Mouse (Mus musculus) myocyte (in vitro differentiated cells): Measurements from ENCODE around the gene D6Wsu163e. TPM values are rescaled to one million over a fixed set of nuclear protein-coding genes. Genes with fewer than 3 reads are reported as not detected.

Source experiments
- H3K27me3 ChIP-seq: one replicate; pipeline ENCODE4 v1.6.1; 2011; ENCODE audit not compliant: control insufficient read depth, insufficient read depth, insufficient read length
- H3K36me3 ChIP-seq: one replicate; pipeline ENCODE4 v1.6.1; 2011; ENCODE audit not compliant: control insufficient read depth, insufficient read depth
- H3K4me2 ChIP-seq: one replicate; pipeline ENCODE4 v1.6.1; 2011; ENCODE audit warnings: low read depth, control low read depth
- H3K4me3 ChIP-seq: one replicate; pipeline ENCODE4 v1.5.1; 2011; ENCODE audit warnings: mild to moderate bottlenecking, control low read depth, moderate library complexity
- H3K79me2 ChIP-seq: one replicate; pipeline ENCODE4 v1.6.1; 2011; ENCODE audit not compliant: control insufficient read depth, insufficient read depth
- H3ac ChIP-seq: one replicate; pipeline ENCODE4 v1.6.1; 2011; ENCODE audit not compliant: control insufficient read depth, insufficient read length
- CEBPB ChIP-seq: IDR thresholded peaks from 2 replicates; pipeline ENCODE4 v1.6.1; 2011; ENCODE audit warnings: mild to moderate bottlenecking, moderate library complexity; ENCODE audit not compliant: poor library complexity, insufficient read depth, severe bottlenecking
- E2F4 ChIP-seq: IDR thresholded peaks from one replicate; pipeline ENCODE4 v1.6.1; 2011; ENCODE audit warnings: mild to moderate bottlenecking, control low read depth, moderate library complexity; ENCODE audit not compliant: insufficient read depth
- MAX ChIP-seq: IDR thresholded peaks from one replicate; pipeline ENCODE4 v1.6.1; 2011; ENCODE audit warnings: low read depth, mild to moderate bottlenecking, control low read depth
- MYOD1 ChIP-seq, 3 experiments: IDR thresholded peaks; one replicate each; pipeline ENCODE4 v1.6.1; 2011; ENCODE audit warnings: control low read depth in 2 of 3, low read depth in 2 of 3, mild to moderate bottlenecking in 2 of 3, moderate library complexity in 1 of 3; ENCODE audit not compliant: insufficient read length in 2 of 3, control insufficient read depth in 1 of 3
- MYOG ChIP-seq, 3 experiments: IDR thresholded peaks; one replicate each; pipeline ENCODE4 v1.6.1; 2011; ENCODE audit warnings: control low read depth in 2 of 3, low read depth in 2 of 3, mild to moderate bottlenecking in 2 of 3; ENCODE audit not compliant: insufficient read length in 2 of 3, control insufficient read depth in 1 of 3, insufficient read depth in 1 of 3
- POLR2A ChIP-seq: IDR thresholded peaks from one replicate; pipeline ENCODE4 v1.6.1; 2011; ENCODE audit warnings: low read depth, mild to moderate bottlenecking, control low read depth, moderate library complexity; ENCODE audit not compliant: insufficient read length
- POLR2AphosphoS2 ChIP-seq: IDR thresholded peaks from one replicate; pipeline ENCODE4 v1.6.1; 2011; ENCODE audit warnings: low read depth, control low read depth; ENCODE audit not compliant: insufficient read length
- REST ChIP-seq: IDR thresholded peaks from one replicate; pipeline ENCODE4 v1.6.1; 2011; ENCODE audit warnings: mild to moderate bottlenecking, control low read depth, moderate library complexity; ENCODE audit not compliant: insufficient read depth, insufficient read length
- SRF ChIP-seq: IDR thresholded peaks from one replicate; pipeline ENCODE4 v1.6.1; 2011; ENCODE audit warnings: low read depth; ENCODE audit not compliant: control insufficient read depth, insufficient read length
- TCF12 ChIP-seq: IDR thresholded peaks from one replicate; pipeline ENCODE4 v1.6.1; 2011; ENCODE audit warnings: mild to moderate bottlenecking, control low read depth; ENCODE audit not compliant: poor library complexity, insufficient read depth, severe bottlenecking
- TCF3 ChIP-seq: IDR thresholded peaks from one replicate; pipeline ENCODE4 v1.6.1; 2011; ENCODE audit warnings: low read depth, control low read depth; ENCODE audit not compliant: insufficient read length
- USF1 ChIP-seq: IDR thresholded peaks from one replicate; pipeline ENCODE4 v1.6.1; 2011; ENCODE audit warnings: low read depth, mild to moderate bottlenecking, control low read depth, moderate library complexity
- polyA plus RNA-seq: library from polyadenylated mRNA; unstranded; fragments of >200 nt; fragmentation: generic; extraction: Trizol; gene quantifications from one replicate; pipeline ENCODE4 v1.2.1, GENCODE M21; 2012; ENCODE audit warnings: missing spikeins

Gene D6Wsu163e
- polyA plus RNA-seq, 1 experiment = 18.4 TPM

DNA sequence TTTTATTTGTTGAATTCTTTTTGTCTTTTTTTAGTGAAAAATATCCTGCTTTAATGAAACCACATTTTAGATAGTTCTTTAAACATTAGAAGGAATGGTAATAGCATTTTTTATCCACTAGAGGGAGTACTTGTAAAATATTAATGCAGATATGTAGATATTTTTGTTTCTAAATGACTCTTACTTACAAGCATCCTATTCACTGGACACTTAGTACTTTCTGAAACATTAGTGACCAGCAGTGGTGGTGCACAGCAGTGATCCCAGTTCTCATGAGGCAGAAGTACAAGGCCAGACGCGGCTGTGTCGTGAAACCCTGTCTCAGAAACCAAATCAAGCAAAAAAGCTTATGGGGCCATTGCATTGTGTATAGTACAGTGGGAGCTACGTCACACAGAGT, 8.6 kb downstream of the D6Wsu163e start:
- H3K36me3 ChIP-seq = peaks cover 27% of the 10 kb centered on the region
- no peaks in the 10 kb centered on the region for H3K27me3 ChIP-seq
- no peak for TF ChIP-seq MAX
- TF ChIP-seq MYOG (IDR thresholded peaks at IDR 0.05; ENCODE audit: control insufficient read depth in 1 of 3, insufficient read depth in 1 of 3, insufficient read length in 2 of 3, low read depth in 2 of 3) = no peak
- TF ChIP-seq CEBPB = no peak
- TF ChIP-seq POLR2A = no peak
- TF ChIP-seq POLR2AphosphoS2 = no peak
- no peak for TF ChIP-seq TCF12
- TF ChIP-seq SRF = no peak
- no peak for TF ChIP-seq REST
- TF ChIP-seq E2F4 = no peak
- TF ChIP-seq MYOD1 (IDR thresholded peaks at IDR 0.05; ENCODE audit: control insufficient read depth in 1 of 3, insufficient read length in 2 of 3, low read depth in 2 of 3) = no peak
- no peak for TF ChIP-seq TCF3
- no peak for TF ChIP-seq USF1
- H3K4me3 ChIP-seq = no peak overlapping the region
- H3K79me2 ChIP-seq = no peaks in the 10 kb centered on the region
- H3ac ChIP-seq = no peak overlapping the region
- H3K4me2 ChIP-seq = no peak overlapping the region

- Histone ChIP-seq H3K27me3 (no peaks in the 10 kb centered on the region), H3ac (no peak overlapping the region), H3K79me2 (no peaks in the 10 kb centered on the region), H3K4me3 (no peak overlapping the region), H3K36me3 (peaks cover 21% of the 10 kb centered on the region), H3K4me2 (no peak overlapping the region)
- TF ChIP-seq USF1 (no peak), SRF (no peak), E2F4 (no peak), MYOD1 (IDR thresholded peaks at IDR 0.05; ENCODE audit: control insufficient read depth in 1 of 3, insufficient read length in 2 of 3, low read depth in 2 of 3) (no peak), TCF12 (no peak), MAX (no peak), POLR2A (no peak), POLR2AphosphoS2 (no peak), CEBPB (no peak), REST (no peak), TCF3 (no peak), MYOG (IDR thresholded peaks at IDR 0.05; ENCODE audit: control insufficient read depth in 1 of 3, insufficient read depth in 1 of 3, insufficient read length in 2 of 3, low read depth in 2 of 3) (no peak)
These were observed 16.0 kb downstream of the D6Wsu163e start for GRCm38 (mm10) chr6:126955734-126956133.

- H3K79me2 ChIP-seq = no peaks in the 10 kb centered on the region
- TF ChIP-seq USF1 (no peak), POLR2A (no peak), MAX (no peak), REST (no peak)
- no peaks in the 10 kb centered on the region for H3K27me3 ChIP-seq
- H3K4me2 ChIP-seq = no peak overlapping the region
- no peak overlapping the region for H3ac ChIP-seq
- peaks cover 17% of the 10 kb centered on the region for H3K36me3 ChIP-seq
- H3K4me3 ChIP-seq = no peak overlapping the region
These were observed 21.7 kb downstream of the D6Wsu163e start for GRCm38 (mm10) chr6:126961371-126962018.

DNA sequence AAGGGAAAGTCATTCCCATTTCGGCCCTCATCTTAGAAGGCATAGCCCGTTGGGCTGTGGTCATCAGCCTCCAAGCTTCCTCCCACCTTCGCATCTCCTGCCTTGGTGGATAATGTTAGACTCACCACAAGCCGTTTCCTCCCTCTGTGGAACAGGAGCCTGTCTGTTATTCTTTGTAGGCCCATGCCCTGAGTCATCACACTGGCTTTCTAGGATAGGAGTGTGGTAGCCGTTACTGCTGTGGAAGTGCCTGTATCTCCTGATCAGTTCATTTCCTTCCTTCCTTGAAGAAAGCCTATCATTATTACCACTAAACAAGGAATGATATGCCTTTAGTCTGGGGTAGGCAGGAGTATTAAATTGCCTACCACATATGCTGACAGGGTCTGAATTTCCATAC, 22.9 kb downstream of the D6Wsu163e start:
- Histone ChIP-seq H3K36me3 (peaks cover 14% of the 10 kb centered on the region), H3K4me2 (no peak overlapping the region), H3K4me3 (no peak overlapping the region), H3ac (no peak overlapping the region), H3K79me2 (no peaks in the 10 kb centered on the region), H3K27me3 (no peaks in the 10 kb centered on the region)
- TF ChIP-seq POLR2AphosphoS2 (no peak), SRF (no peak), MYOD1 (IDR thresholded peaks at IDR 0.05; ENCODE audit: control insufficient read depth in 1 of 3, insufficient read length in 2 of 3, low read depth in 2 of 3) (no peak), POLR2A (no peak), MYOG (IDR thresholded peaks at IDR 0.05; ENCODE audit: control insufficient read depth in 1 of 3, insufficient read depth in 1 of 3, insufficient read length in 2 of 3, low read depth in 2 of 3) (no peak), CEBPB (no peak), MAX (no peak), E2F4 (no peak), TCF3 (no peak), REST (no peak), USF1 (no peak), TCF12 (no peak)

DNA sequence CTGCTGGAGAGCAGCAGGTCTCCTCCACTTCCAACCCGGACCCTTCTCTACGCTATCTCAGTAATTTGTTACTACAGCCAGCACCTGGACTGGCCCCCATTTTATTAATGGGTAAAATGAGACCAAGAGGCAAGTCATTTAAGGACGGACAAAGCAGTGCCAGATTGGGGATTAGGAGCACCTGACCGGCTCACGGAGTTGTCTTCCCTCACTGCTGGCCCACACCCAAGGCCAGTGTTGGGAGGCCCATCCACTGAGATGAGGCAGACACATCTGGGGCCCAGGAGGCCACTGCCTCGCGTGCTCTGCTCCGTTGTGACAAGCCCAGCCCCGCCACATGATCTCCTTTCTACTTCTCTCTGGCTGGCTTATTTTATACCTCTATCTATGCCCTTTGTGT, 23.7 kb downstream of the D6Wsu163e start:
- no peak overlapping the region for H3K4me2 ChIP-seq
- H3ac ChIP-seq = no peak overlapping the region
- H3K36me3 ChIP-seq = peaks cover 12% of the 10 kb centered on the region
- no peaks in the 10 kb centered on the region for H3K27me3 ChIP-seq
- TF ChIP-seq E2F4 (no peak), POLR2AphosphoS2 (no peak), MYOD1 (IDR thresholded peaks at IDR 0.05; ENCODE audit: control insufficient read depth in 1 of 3, insufficient read length in 2 of 3, low read depth in 2 of 3) (no peak), REST (no peak), CEBPB (no peak)
- H3K79me2 ChIP-seq = no peaks in the 10 kb centered on the region
- H3K4me3 ChIP-seq = no peak overlapping the region
